Mouse (Mus musculus) hindbrain, embryonic 12.5 days (tissue): Measurements from ENCODE around the gene Actr8. TPM values are rescaled to one million over a fixed set of nuclear protein-coding genes. Genes with fewer than 3 reads are reported as not detected.

Experiments
- ATAC-seq: fragments of 200-750 bp; cut with Nextera tagmentation; 2 replicates; pipeline ENCODE4 v1.8.0; 2017; ENCODE audit warnings: moderate TSS enrichment; ENCODE audit not compliant: low FRiP score
- H3K27ac ChIP-seq: fragments of 300-500 bp; sonication (generic); 2 replicates; pipeline ENCODE4 v1.5.1; 2016; ENCODE audit warnings: mild to moderate bottlenecking
- H3K27me3 ChIP-seq: fragments of 300-500 bp; sonication (generic); 2 replicates; pipeline ENCODE4 v1.6.1; 2016; ENCODE audit warnings: mild to moderate bottlenecking
- H3K36me3 ChIP-seq: fragments of 300-500 bp; sonication (generic); 2 replicates; pipeline ENCODE4 v1.6.1; 2016; ENCODE audit warnings: mild to moderate bottlenecking
- H3K4me1 ChIP-seq: fragments of 300-500 bp; sonication (generic); 2 replicates; pipeline ENCODE4 v1.6.1; 2016
- H3K4me2 ChIP-seq: fragments of 300-500 bp; sonication (generic); replicated peaks from 2 replicates; pipeline ENCODE4 v1.6.1; 2016; ENCODE audit warnings: mild to moderate bottlenecking
- H3K4me3 ChIP-seq: fragments of 300-500 bp; sonication (generic); 2 replicates; pipeline ENCODE4 v1.5.1; 2016; ENCODE audit warnings: mild to moderate bottlenecking
- H3K9ac ChIP-seq: fragments of 300-500 bp; sonication (generic); 2 replicates; pipeline ENCODE4 v1.6.1; 2016; ENCODE audit warnings: mild to moderate bottlenecking, moderate library complexity
- H3K9me3 ChIP-seq: fragments of 300-500 bp; sonication (generic); replicated peaks from 2 replicates; pipeline ENCODE4 v1.6.1; 2016; ENCODE audit warnings: mild to moderate bottlenecking
- WGBS: fragments of 180-500 bp; shearing (Covaris S2); methylation state at CpG from one replicate; pipeline ENCODE4 v1.1.7; 2016; 5-methylcytosine and 5-hydroxymethylcytosine counted together
- microRNA-seq: library from miRNA; unstranded; fragments of <30 nt; microRNA quantifications from one replicate; pipeline ENCODE4, GENCODE M21; 2017
- polyA plus RNA-seq: library from polyadenylated mRNA; unstranded; fragments of >200 nt; fragmentation: Nextera tagmentation; extraction: Ambion mirVana; gene quantifications from 2 replicates; pipeline ENCODE4 v1.2.1, GENCODE M21; 2016

Actr8 gene
- polyA plus RNA-seq, 1 experiment from 2014 or later: 87.1 TPM

DNA sequence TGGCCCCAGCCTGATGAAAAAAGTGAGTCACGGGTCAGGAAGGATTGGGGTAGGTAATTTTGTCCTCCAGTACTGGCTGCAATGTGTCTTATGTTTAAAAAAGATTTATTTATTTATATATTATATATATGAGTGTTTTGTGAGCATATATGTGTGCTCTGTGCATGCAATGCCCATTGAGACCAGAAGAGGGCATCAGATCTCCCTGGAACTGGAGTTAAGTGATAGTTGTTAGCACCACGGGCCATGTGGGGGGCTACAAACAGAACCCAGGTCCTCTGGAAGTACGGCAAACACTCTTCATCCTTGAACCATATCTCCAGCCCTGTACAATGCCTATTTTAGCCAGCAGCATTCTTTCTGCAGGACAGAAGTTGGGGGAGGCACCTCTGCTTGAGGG, 69.9 kb downstream of the Actr8 start:
- H3K4me1 ChIP-seq: no peaks in the 10 kb centered on the region
- no peak for ATAC-seq
- H3K4me2 ChIP-seq: no peak overlapping the region
- H3K9ac ChIP-seq: no peak overlapping the region
- H3K27me3 ChIP-seq: no peaks in the 10 kb centered on the region
- WGBS: 78% methylated on average over 3 of the region's 3 CpGs
- no peaks in the 10 kb centered on the region; the same call in 1 of the 2 replicates for H3K9me3 ChIP-seq
- H3K4me3 ChIP-seq: no peak overlapping the region
- no peak overlapping the region for H3K27ac ChIP-seq
- H3K36me3 ChIP-seq: no peaks in the 10 kb centered on the region

DNA sequence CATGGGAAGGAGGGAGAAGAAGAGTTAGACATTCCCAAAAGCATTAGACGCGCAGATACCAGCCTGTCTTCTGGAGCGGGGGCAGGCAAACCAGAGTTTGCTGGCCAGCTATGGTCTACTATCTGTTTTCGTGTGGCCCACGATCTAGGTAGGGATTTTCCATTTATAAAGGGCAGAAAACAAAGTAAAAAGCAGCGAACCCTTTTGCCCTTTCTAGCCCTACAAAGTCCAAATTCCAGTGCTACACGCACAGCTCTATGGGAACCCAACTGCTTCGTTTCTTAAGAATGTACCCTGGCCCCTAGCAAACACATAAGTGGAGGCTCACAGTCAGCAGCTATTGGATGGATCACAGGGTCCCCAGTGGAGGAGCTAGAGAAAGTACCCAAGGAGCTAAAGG, 72.1 kb downstream of the Actr8 start:
- H3K27me3 ChIP-seq: no peaks in the 10 kb centered on the region
- no peak overlapping the region for H3K4me2 ChIP-seq
- no peaks in the 10 kb centered on the region; the same call in 1 of the 2 replicates for H3K9me3 ChIP-seq
- no peak overlapping the region for H3K27ac ChIP-seq
- H3K4me1 ChIP-seq: no peaks in the 10 kb centered on the region
- H3K36me3 ChIP-seq: no peaks in the 10 kb centered on the region
- H3K9ac ChIP-seq: no peak overlapping the region
- 91% methylated on average over 8 of the region's 8 CpGs for WGBS
- H3K4me3 ChIP-seq: no peak overlapping the region
- ATAC-seq: no peak

DNA sequence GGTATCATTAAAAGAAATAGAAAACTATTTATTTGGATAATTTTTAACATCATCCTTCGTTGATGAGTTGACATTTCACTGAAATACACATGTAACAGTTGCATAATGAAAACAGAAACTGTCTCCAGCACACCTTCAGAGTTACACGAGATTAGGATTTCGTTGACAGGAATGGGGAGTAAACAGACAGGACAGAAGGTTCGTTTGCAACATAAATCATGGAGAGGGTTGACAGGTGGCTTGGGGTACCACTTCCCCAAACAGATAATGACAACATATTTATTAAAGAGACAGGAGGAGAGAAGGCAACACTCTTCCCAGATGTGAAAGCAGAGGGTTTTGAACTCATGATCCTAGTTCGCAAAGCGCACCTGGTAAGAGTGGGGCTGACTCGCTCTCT, 76.8 kb downstream of the Actr8 start:
- Histone ChIP-seq H3K4me2 (no peak overlapping the region), H3K27ac (no peak overlapping the region), H3K36me3 (no peaks in the 10 kb centered on the region), H3K9ac (no peak overlapping the region), H3K27me3 (no peaks in the 10 kb centered on the region), H3K4me3 (no peak overlapping the region), H3K4me1 (peaks cover 9% of the 10 kb centered on the region; the same call in 1 of the 2 replicates), H3K9me3 (no peaks in the 10 kb centered on the region; the same call in 1 of the 2 replicates)
- no peak for ATAC-seq
- 83% methylated on average over 7 of the region's 7 CpGs for WGBS

Small RNA genes lying within 50 kb of the gene (microRNA-seq; reads per million reads assigned to microRNA genes)
- gene Mir6947: not detected

Other genes with a start within 250 kb of the Actr8 start
- gene Selenok, start 10.0 kb upstream of the Actr8 start, polyA plus RNA-seq: 382 and 390 TPM in 2 replicates
- gene Il17rb, start 30.6 kb downstream of the Actr8 start, polyA plus RNA-seq: 1.0 and 1.7 TPM in 2 replicates
- 0.17 and 0.18 TPM in 2 replicates for gene Chdh, start 30.7 kb downstream of the Actr8 start, polyA plus RNA-seq